Mouse (Mus musculus): Measurements from ENCODE around the gene Prss8.
"Not testable (repeated sequence)": the region's sequence is repeated elsewhere in the genome, so short reads cannot be mapped to it uniquely, and the experiment has no call there.

Gene Prss8

DNA sequence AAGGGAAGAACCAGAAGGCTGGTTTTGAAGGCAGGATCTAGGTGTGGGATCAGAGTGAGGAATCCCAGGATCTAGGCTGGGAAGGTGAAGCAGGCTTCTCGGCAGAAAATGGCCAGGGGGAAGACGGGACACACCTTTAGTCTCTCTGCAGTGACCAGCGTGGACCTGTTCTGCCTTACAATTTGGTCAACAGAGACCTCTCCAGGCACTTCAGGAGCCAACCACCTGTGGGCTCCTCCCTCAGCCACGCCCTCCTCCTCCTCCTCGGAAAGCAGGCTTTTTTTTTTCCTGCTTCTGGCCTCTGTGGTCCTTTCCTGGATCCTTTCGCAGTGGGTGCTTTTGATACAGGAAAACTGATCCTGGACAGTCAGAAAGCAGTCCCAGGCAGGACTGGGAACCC, at the start of gene Prss8:
Gene Prss8, minus strand, starts transcription at position 182 of the 400 bp plus-strand sequence.
- DNase-seq, result peak; percentile 90

DNA sequence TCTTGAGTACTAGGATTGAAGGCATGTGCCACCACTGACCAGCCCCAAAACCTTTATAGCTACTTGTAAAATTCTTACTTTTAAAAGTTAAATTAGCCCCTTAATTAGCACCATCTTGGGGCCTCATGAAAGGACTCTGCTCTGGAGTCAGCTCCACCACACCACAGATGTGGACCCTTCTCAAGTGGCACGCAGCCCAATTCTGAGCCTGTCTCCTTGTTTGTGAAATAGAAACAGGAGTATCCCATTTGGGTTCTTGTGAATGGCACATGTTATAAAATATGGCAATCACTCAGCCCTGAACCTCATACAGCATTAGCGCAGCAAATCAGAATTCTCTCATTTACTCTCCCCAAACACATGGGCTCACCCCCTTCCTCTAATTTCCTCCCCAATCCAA, 49.0 kb upstream of the Prss8 start:
- DNase-seq, result no peak

DNA sequence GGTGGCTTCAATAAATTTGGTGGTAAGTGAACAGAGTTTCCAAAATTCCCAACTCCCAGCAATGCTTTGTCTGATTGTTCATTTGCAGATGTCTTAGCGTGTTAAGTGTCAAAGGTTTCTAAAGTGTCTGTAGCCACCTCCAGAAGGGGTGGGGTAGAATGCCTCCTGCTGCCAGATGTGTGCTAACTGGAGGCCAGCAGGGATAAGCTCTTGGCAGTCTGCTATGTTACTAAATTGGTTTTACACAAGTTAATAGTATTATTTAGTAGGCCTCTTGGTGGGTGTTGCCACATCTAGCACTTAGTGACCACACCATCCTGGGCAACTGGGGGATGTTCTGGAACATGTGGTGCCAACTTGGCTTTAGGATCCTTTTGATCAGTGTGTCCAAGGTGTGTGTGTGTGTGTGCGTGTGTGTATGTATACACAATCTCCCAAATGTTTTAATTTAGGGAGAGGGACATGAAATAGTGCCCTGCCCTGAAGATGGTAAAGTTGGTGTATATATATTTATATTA, 44.6 kb upstream of the Prss8 start:
- no peak for DNase-seq

DNA sequence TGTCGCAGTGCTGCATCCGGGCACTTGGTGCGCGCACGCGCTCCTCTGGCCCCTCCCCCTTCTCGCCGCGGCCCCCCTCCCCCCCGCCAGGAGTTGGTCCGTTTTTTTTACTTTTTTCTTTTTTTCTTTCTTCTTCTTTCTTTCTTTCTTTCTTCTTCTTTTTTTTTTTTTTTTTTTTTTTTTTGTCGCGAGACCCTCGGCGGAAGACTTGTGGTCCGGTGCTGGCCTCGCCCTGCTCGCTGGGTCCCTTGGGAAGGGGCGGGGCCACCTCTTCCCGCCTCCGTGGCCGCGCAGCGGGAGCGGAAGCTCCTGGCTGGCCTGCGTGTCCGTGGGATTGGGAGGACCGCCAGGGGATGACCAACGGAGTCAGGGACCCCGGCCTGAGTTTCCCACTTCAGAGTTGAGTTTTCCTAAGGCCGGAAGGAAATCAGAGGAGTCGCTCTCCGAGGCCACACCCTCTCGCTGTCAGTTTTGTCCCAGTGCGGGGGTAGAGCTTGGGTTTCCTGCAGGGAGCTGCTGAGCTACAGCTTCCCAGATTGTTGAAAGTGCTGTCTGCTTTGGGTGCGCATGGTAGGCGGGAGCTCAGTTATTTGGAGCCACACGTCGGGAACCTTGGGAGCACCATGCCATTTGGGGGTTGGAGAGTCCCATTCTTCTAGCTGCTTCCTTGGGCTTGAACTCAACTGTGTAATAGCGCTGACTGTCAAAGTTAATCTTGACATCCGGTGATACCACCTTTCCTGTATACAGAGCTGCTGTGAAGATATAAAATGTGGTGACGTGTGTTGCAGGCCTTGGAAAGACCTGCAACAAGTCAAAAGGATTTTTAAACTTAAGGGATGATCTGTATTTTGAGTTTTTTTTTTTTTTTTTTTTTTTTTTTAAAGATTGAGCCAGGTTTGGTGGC, 38.3 kb upstream of the Prss8 start:
- peak; percentile 91 for DNase-seq

DNA sequence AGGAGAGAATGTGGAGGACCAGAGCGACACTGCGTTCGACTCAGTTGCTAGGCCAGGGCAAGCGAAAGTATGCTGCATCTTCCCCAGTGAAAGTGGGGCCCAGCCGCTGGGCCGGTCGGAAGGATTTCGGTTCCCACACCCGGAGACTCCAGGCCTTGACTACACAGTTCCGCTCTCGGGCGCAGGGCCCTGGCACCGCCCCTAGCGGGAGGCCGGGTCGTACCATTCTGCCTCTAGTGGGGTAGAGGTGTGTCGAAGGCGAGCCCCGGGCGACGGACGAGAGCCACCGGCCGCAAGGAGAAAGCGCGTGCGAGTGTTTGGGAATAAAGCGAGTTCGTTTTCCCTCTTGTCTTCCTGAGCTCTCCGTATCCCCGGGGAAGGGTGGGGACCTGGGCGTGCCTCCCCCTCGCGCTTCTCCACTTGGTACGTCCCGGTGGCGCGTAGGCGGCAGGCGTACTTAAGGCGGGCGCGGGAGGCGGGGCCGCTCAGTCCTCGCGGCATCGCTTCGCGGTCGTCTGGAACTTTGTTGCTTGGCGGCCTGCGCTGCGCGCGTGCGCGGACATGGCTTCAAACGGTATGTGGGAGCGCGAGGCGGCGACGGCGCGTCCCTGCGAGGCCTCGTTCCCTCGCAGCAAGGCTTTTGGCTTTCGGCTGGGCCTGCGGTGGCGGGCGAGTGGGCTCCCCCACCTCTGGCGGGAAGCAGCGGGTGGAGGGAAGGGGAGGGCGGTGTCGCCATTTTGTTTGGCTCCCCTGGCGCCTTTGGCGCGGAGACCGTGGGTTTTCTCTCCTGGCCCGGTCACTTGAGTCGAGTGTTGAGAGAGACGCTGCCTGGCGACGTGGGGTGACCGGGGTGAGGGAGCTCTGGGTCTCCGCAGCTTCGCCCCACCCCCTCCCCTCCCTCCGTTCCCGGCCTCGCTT, 37.4 kb upstream of the Prss8 start, which contains the start of gene Fus:
Gene Fus, plus strand, starts transcription at position 454 of the 918 bp plus-strand sequence.
- DNase-seq, result peak; percentile 97

DNA sequence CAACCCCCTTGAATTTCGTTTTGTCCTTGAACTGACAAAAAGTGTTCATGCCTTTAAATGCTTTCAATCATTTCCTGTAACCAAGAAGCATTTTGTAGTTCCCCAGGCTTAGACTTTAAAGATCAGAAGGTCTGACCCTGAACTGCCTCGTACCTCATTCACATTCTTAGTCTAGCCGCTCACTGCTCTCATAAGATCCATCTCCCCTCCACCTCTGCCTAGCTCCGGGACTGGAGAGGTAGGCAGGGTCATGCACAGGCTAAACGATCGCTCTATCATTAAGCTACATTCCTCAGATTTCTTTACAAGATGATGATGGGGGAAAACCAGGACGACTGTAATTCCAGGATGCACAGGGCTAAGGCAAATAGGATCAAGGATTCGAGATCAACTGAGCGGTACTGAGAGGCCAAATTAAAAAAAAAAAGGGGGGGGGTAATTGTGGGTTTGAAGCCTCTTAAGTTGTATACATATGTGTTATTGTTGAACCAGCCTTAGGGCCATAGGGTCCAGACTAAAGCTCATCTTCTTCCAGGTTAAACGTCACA, 36.5 kb upstream of the Prss8 start:
- DNase-seq, result no peak

DNA sequence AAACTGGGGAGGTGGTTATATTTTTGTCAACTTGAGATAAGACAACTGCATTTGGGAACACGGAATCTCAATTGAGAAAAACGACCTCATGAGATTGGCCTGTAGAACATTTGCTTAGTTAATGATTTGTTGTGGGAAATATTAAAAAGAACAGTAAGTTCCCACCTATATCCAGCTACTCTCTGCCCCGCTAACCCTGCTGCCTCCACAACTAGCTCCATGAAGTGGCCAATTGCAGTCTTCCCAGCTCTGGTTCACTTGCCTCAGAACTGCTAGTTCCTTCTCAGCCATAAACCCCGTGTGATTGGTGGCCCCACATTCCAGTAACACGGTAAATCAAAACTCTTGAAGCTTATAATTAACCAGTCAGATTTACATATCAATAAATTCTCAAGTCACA, 29.5 kb upstream of the Prss8 start:
- DNase-seq, result no peak

DNA sequence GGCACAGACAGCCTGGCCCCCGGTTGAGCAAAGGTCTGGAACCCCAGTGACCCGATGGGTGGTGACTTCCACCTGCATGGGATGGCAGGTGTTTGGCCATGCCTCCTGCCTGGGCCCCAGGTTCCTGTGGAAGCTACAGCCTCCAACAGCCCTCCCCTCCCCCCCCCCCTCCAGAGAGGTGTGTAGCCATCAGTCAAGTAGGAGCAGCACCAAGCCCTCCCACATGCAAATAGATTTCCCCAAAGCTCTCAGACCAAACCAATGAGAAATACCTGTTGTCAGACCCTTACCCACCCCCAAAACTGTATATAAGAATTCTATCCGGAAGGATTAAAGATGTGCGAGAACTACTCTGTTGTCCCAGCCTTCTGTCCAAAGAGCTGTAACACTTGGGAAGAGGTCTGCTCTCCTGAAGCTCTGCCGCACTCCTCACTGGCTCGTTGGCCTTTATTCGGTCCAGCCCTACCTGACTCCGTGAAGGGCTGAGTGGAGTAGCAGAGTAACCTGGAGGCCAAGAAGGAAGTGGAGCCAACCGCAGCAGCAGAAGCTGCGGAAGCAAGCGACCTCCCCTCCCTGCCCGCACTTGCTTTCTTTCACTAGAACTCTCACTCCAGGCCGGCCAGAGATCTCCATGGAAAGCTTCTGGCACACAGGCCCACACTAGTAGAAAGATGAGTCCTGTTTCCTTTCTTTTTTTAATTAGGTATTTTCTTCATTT, 23.1 kb upstream of the Prss8 start:
- no peak for DNase-seq

DNA sequence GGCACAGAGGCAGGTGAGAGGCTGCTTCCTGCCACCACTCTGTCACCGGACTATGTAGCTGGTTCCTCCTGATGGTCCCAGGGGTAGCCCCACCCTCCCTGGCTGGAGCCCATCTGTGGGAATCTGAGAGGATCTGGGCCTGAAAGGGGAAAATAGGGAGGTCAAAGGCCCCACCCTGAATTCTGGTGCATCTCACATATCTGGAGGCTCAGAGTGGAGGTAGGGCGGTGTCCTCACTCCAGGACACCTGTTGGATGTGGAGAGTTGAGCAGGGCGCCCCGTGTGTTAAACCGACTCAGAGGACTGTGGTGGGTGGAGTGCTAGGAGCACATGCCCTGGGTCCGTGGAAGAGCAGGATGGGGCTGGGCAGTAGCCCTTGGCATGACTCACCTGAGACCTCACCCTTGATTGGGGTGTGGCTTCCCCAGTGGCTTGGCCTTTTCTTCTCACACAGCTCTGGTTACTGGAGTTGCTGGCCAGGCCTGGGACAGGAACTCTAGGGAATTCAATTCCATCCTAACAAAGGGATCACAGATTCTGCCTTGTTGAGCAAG, 16.6 kb upstream of the Prss8 start, which contains the start of gene Prss36:
Gene Prss36, minus strand, starts transcription at position 256 of the 554 bp plus-strand sequence.
- DNase-seq, result no peak

DNA sequence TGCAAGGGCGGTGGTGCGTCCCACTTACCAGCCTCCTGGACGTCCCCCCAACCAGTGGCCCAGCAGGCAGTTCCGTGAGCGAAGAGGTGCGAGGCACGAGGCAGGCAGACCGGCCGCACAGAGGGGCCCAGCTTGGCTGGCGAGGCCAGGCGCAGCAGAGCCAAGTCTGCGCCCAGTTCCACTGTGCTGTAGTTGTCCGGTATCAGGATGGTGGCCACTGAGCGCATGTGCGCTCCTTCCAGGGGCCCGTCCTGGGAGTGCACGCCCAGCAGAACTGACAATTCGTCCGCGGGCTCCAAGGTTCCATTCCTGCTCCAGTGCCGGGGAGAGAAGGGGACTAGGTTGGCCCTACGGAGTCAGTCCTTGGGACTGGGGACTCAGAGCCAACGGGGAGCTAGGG, 14.7 kb upstream of the Prss8 start:
- peak; percentile 42 for DNase-seq

DNA sequence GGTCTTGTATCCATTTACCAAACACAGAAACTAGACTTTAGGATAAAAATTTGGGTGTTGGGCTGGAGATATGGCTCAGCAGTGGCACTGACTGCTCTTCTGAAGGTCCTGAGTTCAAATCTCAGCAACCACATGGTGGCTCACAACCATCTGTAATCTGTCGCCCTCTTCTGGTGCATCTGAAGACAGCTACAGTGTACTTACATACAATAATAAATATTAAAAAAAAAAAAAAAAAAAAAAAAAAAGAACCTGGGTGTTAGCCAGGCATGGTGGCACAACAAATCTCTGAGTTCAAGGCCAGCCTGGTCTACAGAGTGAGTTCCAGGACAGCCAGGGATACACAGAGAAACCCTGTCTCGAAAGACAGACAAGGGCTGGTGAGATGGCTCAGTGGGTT, 12.2 kb upstream of the Prss8 start:
- DNase-seq, result not testable (repeated sequence)

DNA sequence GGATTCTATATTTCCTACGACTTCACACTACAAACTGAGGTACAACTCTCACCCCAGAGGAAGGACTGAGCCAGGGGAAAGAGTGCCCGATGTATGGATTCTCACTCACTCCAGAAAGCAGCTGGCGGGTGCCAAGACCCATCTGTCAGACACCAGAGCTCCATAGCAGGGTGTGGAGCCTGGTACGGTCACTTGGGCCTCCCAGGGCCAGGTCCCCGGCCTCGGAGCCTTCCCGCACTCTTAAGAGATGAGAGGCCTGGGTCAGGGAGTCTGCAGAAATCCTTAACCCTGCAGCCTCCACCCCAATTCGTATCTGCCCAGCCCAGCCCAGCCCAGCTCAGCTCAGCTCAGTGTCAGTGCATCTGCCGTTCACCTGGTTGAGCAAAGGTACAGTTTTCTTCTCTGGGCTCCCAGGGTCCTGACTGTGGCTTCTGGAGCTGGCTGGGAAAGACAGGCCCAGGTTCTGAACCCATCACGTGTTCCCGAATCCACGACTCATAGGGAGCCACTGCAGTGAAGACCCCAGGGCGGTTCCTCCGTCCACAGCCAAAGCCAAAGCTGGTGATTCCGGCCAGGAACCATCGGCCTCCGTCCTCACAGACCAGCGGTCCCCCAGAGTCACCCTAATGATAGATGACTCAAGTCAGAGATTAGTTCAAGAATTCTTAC, 6.4 kb upstream of the Prss8 start:
- no peak for DNase-seq

DNA sequence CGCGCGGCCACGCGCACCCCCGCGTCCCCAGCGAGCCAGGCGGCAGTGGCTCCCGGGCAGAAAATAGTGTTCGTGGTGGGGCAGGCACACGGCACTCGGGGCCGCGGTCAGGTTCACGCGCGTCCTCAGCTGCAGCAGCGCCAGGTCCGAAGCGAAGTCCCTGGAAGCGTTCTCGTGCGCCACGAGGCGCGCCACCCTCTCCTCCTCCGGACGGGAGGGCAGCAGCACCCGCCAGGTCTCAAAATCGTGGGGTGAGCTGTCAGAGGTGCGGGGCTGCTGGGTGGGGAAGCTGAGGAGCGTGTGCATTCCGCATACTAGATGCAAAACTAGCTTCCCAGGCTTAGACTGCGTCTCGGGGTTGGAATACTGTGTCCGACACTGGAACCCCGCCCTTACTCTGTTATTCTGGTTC, 5.8 kb upstream of the Prss8 start:
- DNase-seq, result no peak

DNA sequence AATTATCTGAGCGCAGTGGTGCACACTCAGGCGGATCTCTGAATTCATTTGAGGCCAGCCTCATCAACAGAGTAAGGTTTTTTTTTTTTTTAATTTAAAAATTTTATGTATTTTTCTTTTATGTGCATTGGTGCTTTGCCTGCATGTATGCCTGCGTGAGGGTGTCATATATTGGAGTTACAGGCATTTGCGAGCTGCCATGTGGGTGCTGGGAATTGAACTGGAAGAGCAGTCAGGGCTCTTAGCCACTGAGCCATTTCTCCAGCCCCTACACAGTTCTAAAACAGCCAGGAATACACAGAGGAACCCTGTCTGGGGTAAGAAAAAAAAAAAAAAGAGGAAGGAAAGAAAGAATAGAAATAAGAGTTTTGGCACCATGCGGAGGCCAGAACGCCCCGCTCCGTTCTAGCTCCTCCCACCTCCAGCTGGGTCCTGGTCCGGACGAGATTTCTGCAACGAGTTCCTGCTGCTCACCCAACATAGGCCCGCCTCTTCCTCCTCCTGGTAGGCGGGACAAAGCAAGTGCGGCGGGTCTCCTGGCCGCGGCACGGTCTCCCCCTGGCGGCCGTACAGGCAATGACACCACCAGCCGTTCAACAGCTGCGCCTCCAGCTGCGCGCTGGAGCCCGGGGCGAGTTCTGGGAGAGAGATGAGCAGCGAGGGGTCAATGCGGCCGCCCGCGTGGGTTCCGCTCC, 5.3 kb upstream of the Prss8 start:
- DNase-seq, result peak; percentile 97

DNA sequence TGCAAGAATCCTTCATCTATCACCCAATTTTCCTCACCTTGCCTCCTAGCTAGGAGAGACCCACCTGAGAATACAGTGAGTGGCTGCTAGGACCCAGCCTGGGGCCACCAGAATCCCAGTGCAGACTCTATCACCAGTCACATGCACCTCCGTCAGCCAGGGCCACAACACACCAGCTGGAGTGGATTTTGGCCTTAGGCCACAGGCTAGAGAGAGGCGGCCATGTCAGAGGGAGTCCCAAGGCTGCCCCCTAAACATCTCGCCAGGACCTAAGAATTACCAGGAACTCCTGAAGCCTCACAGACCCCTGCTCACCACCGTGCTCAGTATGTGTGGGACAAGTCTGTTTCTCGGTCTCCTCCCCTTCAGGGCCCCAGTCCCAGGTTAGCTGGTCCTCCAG, 4.2 kb upstream of the Prss8 start:
- peak; percentile 38 for DNase-seq

DNA sequence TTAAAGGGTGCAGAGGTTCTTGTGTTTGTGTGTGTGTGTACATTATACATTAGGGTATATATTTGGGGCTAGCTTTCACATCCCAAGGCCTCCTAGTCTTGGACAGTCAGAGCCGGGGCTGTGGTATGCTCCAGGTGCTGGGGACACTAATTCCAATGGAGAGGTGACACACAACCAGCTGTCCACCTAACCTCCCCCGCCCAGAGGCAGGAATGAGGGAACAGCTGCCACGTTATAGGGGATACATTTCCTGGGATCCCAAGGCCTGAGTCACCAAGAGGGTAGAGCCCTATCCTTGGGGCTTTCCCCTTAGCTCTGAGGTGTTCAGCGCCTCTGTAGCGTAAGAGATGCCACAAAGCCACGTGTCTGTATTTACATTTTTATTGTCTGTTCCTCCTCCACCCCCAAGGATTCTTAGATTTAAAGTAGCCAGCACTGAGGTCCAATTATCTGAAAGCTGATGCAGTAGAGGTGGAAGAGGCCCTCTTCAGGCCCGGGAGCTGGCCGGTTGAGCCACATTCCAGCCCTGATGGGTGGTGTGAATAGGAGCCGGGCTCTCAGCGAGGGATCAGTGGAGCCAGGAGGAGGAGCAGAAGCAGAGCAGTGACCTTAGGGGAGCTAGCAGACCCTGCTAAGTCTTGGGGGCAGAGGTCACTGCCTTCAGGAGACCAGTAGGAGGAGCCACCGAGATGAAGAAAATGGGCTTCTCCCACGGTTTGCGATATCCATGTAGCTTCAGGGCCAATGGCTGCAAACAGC, 2.5 kb upstream of the Prss8 start:
- DNase-seq, result peak; percentile 55

DNA sequence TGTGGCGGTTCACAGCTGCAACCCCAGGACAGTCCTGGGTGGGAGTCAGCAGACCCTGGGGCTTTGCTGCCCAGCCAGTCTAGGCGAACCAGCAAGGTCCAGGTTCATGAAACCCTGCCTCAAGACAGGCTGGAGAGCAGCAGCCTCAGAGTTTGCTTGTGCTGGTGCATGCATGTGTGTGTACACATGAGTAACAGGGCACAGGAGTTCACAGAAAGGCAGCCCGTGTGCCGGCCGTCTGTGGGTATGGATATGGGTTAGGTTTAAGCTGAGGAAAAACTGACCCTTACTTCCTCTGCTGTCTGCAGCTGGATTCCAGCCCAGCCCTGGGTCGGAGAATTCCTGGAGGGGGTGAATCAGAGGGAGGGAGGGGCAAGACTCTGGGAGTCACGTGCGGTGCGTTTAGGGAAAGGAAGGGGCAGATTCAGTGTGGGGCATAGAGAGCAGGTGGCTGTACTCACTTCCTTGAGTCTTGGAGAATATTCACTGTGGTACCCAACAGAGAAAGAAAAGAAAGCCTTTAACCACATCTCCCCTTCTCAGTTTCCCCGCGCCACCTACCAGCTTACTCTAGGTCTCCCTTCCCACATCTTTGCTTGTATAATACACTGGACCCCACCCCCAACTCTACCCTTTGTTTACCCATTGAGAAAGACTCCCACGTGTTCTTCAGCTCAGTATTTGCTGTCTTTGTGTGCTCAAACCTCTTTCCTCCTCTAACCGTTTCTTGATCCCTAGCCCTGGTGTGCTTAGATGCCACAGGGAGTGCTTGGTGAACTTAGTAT, 1.6 kb upstream of the Prss8 start:
- DNase-seq, result peak; percentile 83

DNA sequence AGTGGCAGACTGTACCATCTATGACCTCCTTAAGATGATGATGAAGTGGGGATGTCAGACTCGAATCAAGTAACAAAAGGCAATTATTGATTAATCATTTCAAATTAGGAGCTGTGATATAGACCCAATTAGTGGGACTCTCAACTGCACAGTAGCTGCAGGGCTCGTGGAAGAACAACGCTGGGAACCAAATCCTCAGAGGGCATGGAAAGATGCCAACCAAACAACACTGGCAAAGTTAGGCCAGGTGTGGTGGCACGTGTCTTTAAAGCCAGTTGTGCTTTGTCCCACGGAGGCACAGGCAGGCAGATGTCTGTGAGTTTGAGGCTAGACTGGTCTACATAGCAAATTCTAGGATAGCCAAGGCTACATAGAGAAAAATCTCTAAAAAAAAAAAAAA, 732 bp upstream of the Prss8 start:
- no peak for DNase-seq

DNA sequence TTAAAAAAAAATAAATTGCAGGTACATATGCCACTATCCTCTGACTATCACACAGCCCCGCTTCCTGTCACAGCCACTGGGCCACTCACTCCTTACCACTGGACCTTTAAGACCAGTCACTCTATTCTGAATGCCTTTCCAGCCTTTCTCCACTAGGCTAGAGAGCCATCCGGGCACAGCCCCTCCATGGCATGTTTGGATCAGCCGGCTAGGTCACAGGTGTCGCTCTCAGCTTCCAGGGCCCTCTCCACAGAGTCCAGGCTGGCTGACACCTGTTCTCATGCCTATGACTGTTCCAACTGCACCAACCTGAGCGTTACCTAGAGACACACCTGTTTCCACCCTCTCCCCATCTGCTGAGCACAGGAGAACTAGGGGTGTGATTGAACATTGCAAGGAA, 1.3 kb downstream of the Prss8 start:
- peak; percentile 61 for DNase-seq
